Mouse (Mus musculus) liver, embryonic 14.5 days (tissue): ENCODE measurements around the gene Trim17.

ENCODE experiments used
- CTCF ChIP-seq: IDR thresholded peaks from 2 replicates; pipeline ENCODE4 v1.5.1; 2016; ENCODE audit warnings: antibody characterized with exemption, low read depth, control low read depth
- EP300 ChIP-seq: IDR thresholded peaks from 2 replicates; pipeline ENCODE4 v1.6.1; 2016; ENCODE audit warnings: antibody characterized with exemption, low read depth

DNA sequence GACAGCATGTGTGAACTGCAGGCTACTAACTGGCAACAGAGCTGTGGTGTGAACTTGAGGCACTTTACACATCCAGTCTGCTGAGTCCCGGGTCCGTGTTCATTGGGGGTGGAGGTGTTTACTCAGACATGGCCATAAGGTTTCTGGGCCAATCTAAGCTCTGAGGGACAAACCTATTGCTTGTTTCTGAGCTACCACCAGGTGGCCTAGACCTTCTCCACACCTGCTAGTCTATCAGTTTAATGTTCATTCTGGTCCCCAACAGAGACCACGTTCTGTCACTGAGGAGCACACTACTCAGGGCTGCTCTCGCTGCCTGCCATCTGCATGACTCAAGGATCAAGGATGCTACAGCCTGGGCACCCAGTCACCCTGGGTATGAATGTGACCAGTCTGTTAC lies 22.9 kb upstream of the Trim17 start:
- TF ChIP-seq EP300 (no peak), CTCF (peak; percentile 60)
